In genomic region chr3:65588424-65588823, GRCm38 (mm10) we compare ENCODE assay signal across 24 mouse cellular contexts.
"Had no signal": no experiment of that assay in that cellular context is flagged by ENCODE, and none has a peak within 500 bp of the region (broad histone marks: within the 10 kb centered on the region; RNA-seq: fewer than 3 reads in every experiment).

No protein-coding gene starts in this region.

- H3K36me3 ChIP-seq: limb, embryonic 12.5 days; liver, embryonic 12.5 days; liver, embryonic 15.5 days; lung, embryonic 15.5 days; neural tube, embryonic 12.5 days; neural tube, embryonic 15.5 days; stomach, embryonic 15.5 days had no signal

- H3K27ac ChIP-seq: layer of hippocampus, adult 2 months; limb, embryonic 12.5 days; liver, embryonic 12.5 days; liver, embryonic 15.5 days; lung, embryonic 15.5 days; neural tube, embryonic 12.5 days; neural tube, embryonic 15.5 days; stomach, embryonic 15.5 days had no signal

- DNase-seq: kidney, adult 9 months; kidney, postnatal 14 days; kidney, postnatal 4 days; layer of hippocampus, adult 9-11 months; liver; lung, adult 18-20 months; lung, postnatal 10 days; lung, postnatal 36 days; midbrain, embryonic 14.5 days; right cerebral cortex, adult 18-20 months; right cerebral cortex, postnatal 14 days; spleen, adult 18-20 months; thymus, adult 2 months; thymus, postnatal 14 days; thymus, postnatal 4 days had no signal

- ATAC-seq: liver, embryonic 12.5 days had no signal

- H3K4me3 ChIP-seq: layer of hippocampus, adult 2 months; limb, embryonic 12.5 days; liver, embryonic 12.5 days; liver, embryonic 15.5 days; lung, embryonic 15.5 days; neural tube, embryonic 12.5 days; neural tube, embryonic 15.5 days; stomach, embryonic 15.5 days had no signal

- H3K9me3 ChIP-seq: limb, embryonic 12.5 days; liver, embryonic 12.5 days; liver, embryonic 15.5 days; lung, embryonic 15.5 days; neural tube, embryonic 12.5 days; neural tube, embryonic 15.5 days; stomach, embryonic 15.5 days had no signal

- H3K27me3 ChIP-seq: limb, embryonic 12.5 days; liver, embryonic 12.5 days; liver, embryonic 15.5 days; lung, embryonic 15.5 days; neural tube, embryonic 12.5 days; neural tube, embryonic 15.5 days; stomach, embryonic 15.5 days had no signal

- H3K4me2 ChIP-seq: limb, embryonic 12.5 days; liver, embryonic 12.5 days; liver, embryonic 15.5 days; lung, embryonic 15.5 days; midbrain, embryonic 11.5 days; neural tube, embryonic 12.5 days; neural tube, embryonic 15.5 days; stomach, embryonic 15.5 days had no signal

- H3K4me1 ChIP-seq: liver, embryonic 12.5 days; liver, embryonic 15.5 days; stomach, embryonic 15.5 days had no signal

- H3K9ac ChIP-seq: limb, embryonic 12.5 days; liver, embryonic 12.5 days; liver, embryonic 15.5 days; lung, embryonic 15.5 days; neural tube, embryonic 12.5 days; neural tube, embryonic 15.5 days; stomach, embryonic 15.5 days had no signal
